Comparison of ENCODE assay signal across 23 mouse cellular contexts in genomic region chr14:10367783-10368680, GRCm38 (mm10).
DNase-seq lines count a peak whose midpoint lies in the region; ATAC-seq and TF ChIP-seq lines count a peak whose summit lies in the region.
"Had no signal": no experiment of that assay in that cellular context is flagged by ENCODE, and none has a peak within 500 bp of the region (broad histone marks: within the 10 kb centered on the region; RNA-seq: fewer than 3 reads in every experiment).

No protein-coding gene starts in this region.

- H3K9me3 ChIP-seq in kidney, embryonic 15.5 days (replicated peaks) = no peaks in the 10 kb centered on the region
- no peaks in the 10 kb centered on the region for H3K9me3 ChIP-seq in midbrain, embryonic 14.5 days (ENCODE audit: control insufficient read depth, low read length)
- no peaks in the 10 kb centered on the region for H3K9me3 ChIP-seq in midbrain, embryonic 13.5 days
- H3K9me3 ChIP-seq: heart, embryonic 13.5 days; limb, embryonic 12.5 days; neural tube, embryonic 13.5 days had no signal

- DNase-seq in kidney, adult 2 months = peak; percentile 28
- DNase-seq in midbrain, embryonic 14.5 days = peak; percentile 8
- DNase-seq in c-Kit-positive CD71-negative TER-119-negative erythroid progenitor cells, embryonic 14.5 days (ENCODE audit: low read depth) = peak; percentile 19
- no peak for DNase-seq in adrenal gland, adult 18-20 months (ENCODE audit: low spot score in 2 of 2)
- DNase-seq: adrenal gland, postnatal 10 days; B cell, adult 2 months; cerebellum, adult 18-20 months; cerebellum, postnatal 36 days; heart, adult 11 months; kidney, postnatal 25 days; layer of hippocampus, adult 9-11 months; right cerebral cortex, adult 18-20 months had no signal

- TF ChIP-seq POLR2A in kidney, adult 2 months (IDR thresholded peaks at IDR 0.05; ENCODE audit: low read depth, low read length) = no peak

- no peak overlapping the region for H3K4me3 ChIP-seq in kidney, adult 2 months (ENCODE audit: insufficient read depth, low read depth, low read length)
- H3K4me3 ChIP-seq in kidney, embryonic 15.5 days (replicated peaks) = no peak overlapping the region
- no peak overlapping the region for H3K4me3 ChIP-seq in midbrain, embryonic 14.5 days (replicated peaks; ENCODE audit: low read depth, low read length)
- H3K4me3 ChIP-seq in midbrain, embryonic 13.5 days (replicated peaks) = no peak overlapping the region
- H3K4me3 ChIP-seq: erythroblast, embryonic 14.5 days; heart, embryonic 13.5 days; limb, embryonic 12.5 days; neural tube, embryonic 13.5 days had no signal

- no peak overlapping the region for H3K9ac ChIP-seq in kidney, embryonic 15.5 days
- no peak overlapping the region for H3K9ac ChIP-seq in midbrain, embryonic 14.5 days (replicated peaks; ENCODE audit: low read length)
- H3K9ac ChIP-seq in midbrain, embryonic 13.5 days (replicated peaks) = no peak overlapping the region
- H3K9ac ChIP-seq: heart, embryonic 13.5 days; hindbrain, embryonic 14.5 days; limb, embryonic 12.5 days; liver, embryonic 14.5 days; neural tube, embryonic 13.5 days had no signal

- H3K4me2 ChIP-seq in kidney, embryonic 15.5 days = no peak overlapping the region
- H3K4me2 ChIP-seq in midbrain, embryonic 14.5 days (ENCODE audit: low read length) = no peak overlapping the region
- H3K4me2 ChIP-seq in midbrain, embryonic 13.5 days (replicated peaks) = no peak overlapping the region
- H3K4me2 ChIP-seq: heart, embryonic 13.5 days; hindbrain, embryonic 14.5 days; limb, embryonic 12.5 days; neural tube, embryonic 13.5 days had no signal

- H3K27me3 ChIP-seq in kidney, adult 2 months (replicated peaks; ENCODE audit: control insufficient read depth, insufficient read depth, low read length) = no peaks in the 10 kb centered on the region
- H3K27me3 ChIP-seq in kidney, embryonic 15.5 days = no peaks in the 10 kb centered on the region
- no peaks in the 10 kb centered on the region for H3K27me3 ChIP-seq in midbrain, embryonic 14.5 days (ENCODE audit: control insufficient read depth, insufficient read depth, low read length)
- H3K27me3 ChIP-seq in midbrain, embryonic 13.5 days = no peaks in the 10 kb centered on the region
- H3K27me3 ChIP-seq: heart, embryonic 13.5 days; limb, embryonic 12.5 days; neural tube, embryonic 13.5 days had no signal

- 40% methylated on average over 5 of the region's 5 CpGs for WGBS in kidney, adult 2 months
- WGBS in kidney, embryonic 15.5 days = 57% methylated on average over 5 of the region's 5 CpGs
- 72% methylated on average over 5 of the region's 5 CpGs for WGBS in midbrain, embryonic 14.5 days
- WGBS in midbrain, embryonic 13.5 days = 74% methylated on average over 5 of the region's 5 CpGs

- no peak for TF ChIP-seq CTCF in kidney, adult 2 months (conservative IDR thresholded peaks at IDR 0.05; ENCODE audit: insufficient read depth, insufficient read length, low read depth, low read length)

- ATAC-seq in kidney, embryonic 15.5 days (replicated peaks; ENCODE audit: low FRiP score) = no peak
- ATAC-seq in midbrain, embryonic 14.5 days (ENCODE audit: low FRiP score, low TSS enrichment) = no peak
- ATAC-seq in midbrain, embryonic 13.5 days = no peak
- peak; percentile 99 for ATAC-seq in megakaryocyte progenitor cell, adult 5-6 weeks (replicated peaks; ENCODE audit: poor library complexity)
- ATAC-seq in cerebellum, adult (ENCODE audit: insufficient number of reproducible peaks, low FRiP score, low TSS enrichment) = no peak
- ATAC-seq: forebrain, embryonic 14.5 days had no signal

- H3K27ac ChIP-seq in kidney, adult 2 months (ENCODE audit: insufficient read depth, low read depth, low read length) = no peak overlapping the region
- H3K27ac ChIP-seq in kidney, embryonic 15.5 days = no peak overlapping the region
- H3K27ac ChIP-seq in midbrain, embryonic 14.5 days (replicated peaks; ENCODE audit: low read depth, low read length) = no peak overlapping the region
- H3K27ac ChIP-seq in midbrain, embryonic 13.5 days = no peak overlapping the region
- H3K27ac ChIP-seq: heart, embryonic 13.5 days; hindbrain, embryonic 14.5 days; limb, embryonic 12.5 days; liver, embryonic 14.5 days; neural tube, embryonic 13.5 days had no signal

- no peaks in the 10 kb centered on the region for H3K36me3 ChIP-seq in kidney, adult 2 months (ENCODE audit: control insufficient read depth, insufficient read depth, low read length)
- H3K36me3 ChIP-seq in kidney, embryonic 15.5 days = no peaks in the 10 kb centered on the region
- no peaks in the 10 kb centered on the region for H3K36me3 ChIP-seq in midbrain, embryonic 14.5 days (ENCODE audit: control insufficient read depth, insufficient read depth, low read length)
- H3K36me3 ChIP-seq in midbrain, embryonic 13.5 days = no peaks in the 10 kb centered on the region
- H3K36me3 ChIP-seq: heart, embryonic 13.5 days; limb, embryonic 12.5 days; neural tube, embryonic 13.5 days had no signal

- H3K4me1 ChIP-seq in kidney, adult 2 months (ENCODE audit: control insufficient read depth, insufficient read depth, low read length) = 0 out of 2 replicates have a peak, but pooled peaks cover 2% of the 10 kb centered on the region
- H3K4me1 ChIP-seq in kidney, embryonic 15.5 days = no peaks in the 10 kb centered on the region
- no peaks in the 10 kb centered on the region for H3K4me1 ChIP-seq in midbrain, embryonic 14.5 days (ENCODE audit: control insufficient read depth, insufficient read depth, low read length)
- H3K4me1 ChIP-seq in midbrain, embryonic 13.5 days (replicated peaks) = no peaks in the 10 kb centered on the region
- H3K4me1 ChIP-seq: heart, embryonic 13.5 days; limb, embryonic 12.5 days; neural tube, embryonic 13.5 days had no signal

Comparison
In these comparisons a context has a peak if more than half of its experiments do, and no peak if none do; other contexts are left out.
1. DNase-seq: peak in kidney, adult 2 months (single experiment), midbrain, embryonic 14.5 days (single experiment) and c-Kit-positive CD71-negative TER-119-negative erythroid progenitor cells, embryonic 14.5 days (single experiment); none in adrenal gland, adult 18-20 months (0 of 2).